Mouse (Mus musculus) bone marrow, adult 2 months (tissue): Measurements from ENCODE around the gene Fam214a.

Experiments
- CTCF ChIP-seq: fragments of 200-500 bp; IDR thresholded peaks from 2 replicates; pipeline ENCODE4 v1.5.1; 2011; ENCODE audit warnings: low read length, control low read depth; ENCODE audit not compliant: control insufficient read depth, insufficient read depth
- POLR2A ChIP-seq: fragments of 200-500 bp; IDR thresholded peaks from 2 replicates; pipeline ENCODE4 v1.6.1; 2011; ENCODE audit warnings: low read depth, mild to moderate bottlenecking, control low read depth, low read length, borderline replicate concordance; ENCODE audit not compliant: control insufficient read depth

DNA sequence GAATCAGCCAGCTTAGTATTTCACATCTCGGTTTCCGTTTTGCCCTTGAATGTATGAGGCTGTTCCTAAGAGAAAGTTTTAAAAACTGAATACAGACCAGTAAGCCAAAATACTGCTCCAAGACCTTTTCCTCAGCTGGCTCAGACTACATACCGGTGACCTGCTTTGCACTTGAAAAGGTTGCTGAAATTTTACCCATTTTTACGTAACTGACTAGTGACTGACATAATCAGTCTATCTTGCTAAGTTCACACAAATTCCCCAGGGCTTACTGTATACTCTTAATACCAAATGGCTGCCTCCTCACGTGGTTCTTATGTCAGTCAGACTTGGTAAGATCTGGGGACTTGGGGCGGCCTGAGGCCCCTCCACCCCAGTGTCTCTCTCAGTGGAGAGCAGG is 66.5 kb downstream of the Fam214a start:
- no peak for TF ChIP-seq POLR2A
- TF ChIP-seq CTCF = no peak
